Mouse (Mus musculus) cortical plate, adult 2 months (tissue): ENCODE results near the gene Gm5737.

ENCODE experiments used
- CTCF ChIP-seq: fragments of 200-500 bp; IDR thresholded peaks from 2 replicates; pipeline ENCODE4 v1.5.1; 2011; ENCODE audit warnings: mild to moderate bottlenecking, control low read depth, low read length; ENCODE audit not compliant: insufficient read depth; ENCODE audit errors: extremely low read depth
- POLR2A ChIP-seq: fragments of 200-500 bp; IDR thresholded peaks from 2 replicates; pipeline ENCODE4 v1.6.1; 2011; ENCODE audit warnings: mild to moderate bottlenecking, low read length, control low read depth; ENCODE audit not compliant: insufficient read depth; ENCODE audit errors: extremely low read depth

GRCm38 (mm10) chr7:120878271-120878670 lies 66.1 kb downstream of the Gm5737 start:
- TF ChIP-seq CTCF (no peak), POLR2A (no peak)
